Mouse (Mus musculus) adipocyte (in vitro differentiated cells): ENCODE measurements around the gene Med26.

Experiments used
- DNase-seq: peaks from one replicate; pipeline ENCODE4 v3.0.0-alpha.2; 2016; ENCODE audit warnings: low spot score

The Med26 gene

GRCm38 (mm10) chr8:72547802-72548643 lies at the start of gene Med26:
Med26 (minus strand) TSS chr8:72548270.
- peak; percentile 100 for DNase-seq

- DNase-seq = peak; percentile 52
Measured at GRCm38 (mm10) chr8:72590198-72590597, 42.1 kb upstream of the Med26 start.

GRCm38 (mm10) chr8:72589286-72589685 lies 41.2 kb upstream of the Med26 start:
- no peak for DNase-seq

- DNase-seq = no peak
Measured at GRCm38 (mm10) chr8:72588865-72589264, 40.8 kb upstream of the Med26 start.

GRCm38 (mm10) chr8:72587806-72588205 lies 39.7 kb upstream of the Med26 start:
- DNase-seq = peak; percentile 11

GRCm38 (mm10) chr8:72584390-72584789 lies 36.3 kb upstream of the Med26 start:
- DNase-seq = no peak

GRCm38 (mm10) chr8:72583056-72583771 lies 35.1 kb upstream of the Med26 start:
- peak; percentile 68 for DNase-seq

GRCm38 (mm10) chr8:72579374-72579773 lies 31.3 kb upstream of the Med26 start:
- no peak for DNase-seq

GRCm38 (mm10) chr8:72577941-72578340 lies 29.9 kb upstream of the Med26 start:
- no peak for DNase-seq

- peak; percentile 26 for DNase-seq
Measured at GRCm38 (mm10) chr8:72577266-72577665, 29.2 kb upstream of the Med26 start.

- no peak for DNase-seq
Measured at GRCm38 (mm10) chr8:72575915-72576314, 27.8 kb upstream of the Med26 start.

GRCm38 (mm10) chr8:72573450-72573849 lies 25.4 kb upstream of the Med26 start:
- no peak for DNase-seq

GRCm38 (mm10) chr8:72572507-72572906 lies 24.4 kb upstream of the Med26 start:
- DNase-seq = peak; percentile 35

GRCm38 (mm10) chr8:72571611-72572473 lies 23.8 kb upstream of the Med26 start, which contains the start of gene Tmem38a:
Tmem38a (plus strand) TSS chr8:72572055.
- peak; percentile 78 for DNase-seq

- DNase-seq = peak; percentile 100
Measured at GRCm38 (mm10) chr8:72570633-72571610, 22.9 kb upstream of the Med26 start, which contains the start of gene Smim7. Smim7 (minus strand) TSS chr8:72571088.

GRCm38 (mm10) chr8:72565970-72566369 lies 17.9 kb upstream of the Med26 start:
- DNase-seq = peak; percentile 21

GRCm38 (mm10) chr8:72561111-72561689 lies 13.1 kb upstream of the Med26 start:
- DNase-seq = peak; percentile 63

- DNase-seq = no peak
Measured at GRCm38 (mm10) chr8:72555770-72556169, 7.7 kb upstream of the Med26 start.

GRCm38 (mm10) chr8:72549314-72549892 lies 1.3 kb upstream of the Med26 start:
- DNase-seq = peak; percentile 55
